Mouse (Mus musculus): ENCODE data around the gene Caskin2. TPM values are rescaled to one million over a fixed set of nuclear protein-coding genes. Genes with fewer than 3 reads are reported as not detected.
"Not testable (repeated sequence)": the region's sequence is repeated elsewhere in the genome, so short reads cannot be mapped to it uniquely, and the experiment has no call there.

Gene Caskin2
- total RNA-seq (2022): 10 to 100 TPM; 11.6 to 14.6 (median 12.3) TPM

- peak; percentile 86 to 93 for DNase-seq (ENCODE audit: low spot score in 2 of 2)
Measured at GRCm38 (mm10) chr11:115813507-115814296, at the start of gene Caskin2. Gene Caskin2 (minus strand): TSS chr11:115813639.

GRCm38 (mm10) chr11:115859143-115859945, 45.9 kb upstream of the Caskin2 start:
- peak; percentile 83 to 84 for DNase-seq (ENCODE audit: low spot score in 2 of 2)

DNA sequence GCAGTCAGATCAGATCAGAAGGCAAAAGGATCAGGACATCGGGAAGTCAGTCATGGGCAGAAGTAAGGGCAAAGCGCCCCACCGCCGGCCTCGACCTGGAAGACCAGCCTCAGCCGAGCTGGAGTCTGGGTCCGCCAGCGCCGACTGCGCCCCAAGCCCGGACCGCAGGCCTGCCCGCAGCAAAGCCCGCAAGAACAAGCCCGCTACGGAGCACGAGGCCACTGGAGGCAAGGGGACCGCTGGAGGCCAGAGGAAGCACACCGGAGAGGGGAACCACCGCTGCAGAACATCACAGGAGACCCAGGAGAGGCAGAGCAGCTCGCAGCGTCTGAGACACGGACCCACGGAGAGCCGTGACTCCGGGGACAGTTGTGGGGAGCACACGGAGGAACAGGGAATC, 44.9 kb upstream of the Caskin2 start, which contains the start of gene Myo15b:
TSS of gene Myo15b (plus strand) at position 53 of the 400 bp plus-strand sequence.
- DNase-seq (ENCODE audit: low spot score in 2 of 2): no peak

- no peak for DNase-seq (ENCODE audit: low spot score in 2 of 2)
Measured at GRCm38 (mm10) chr11:115857936-115858335, 44.5 kb upstream of the Caskin2 start.

DNA sequence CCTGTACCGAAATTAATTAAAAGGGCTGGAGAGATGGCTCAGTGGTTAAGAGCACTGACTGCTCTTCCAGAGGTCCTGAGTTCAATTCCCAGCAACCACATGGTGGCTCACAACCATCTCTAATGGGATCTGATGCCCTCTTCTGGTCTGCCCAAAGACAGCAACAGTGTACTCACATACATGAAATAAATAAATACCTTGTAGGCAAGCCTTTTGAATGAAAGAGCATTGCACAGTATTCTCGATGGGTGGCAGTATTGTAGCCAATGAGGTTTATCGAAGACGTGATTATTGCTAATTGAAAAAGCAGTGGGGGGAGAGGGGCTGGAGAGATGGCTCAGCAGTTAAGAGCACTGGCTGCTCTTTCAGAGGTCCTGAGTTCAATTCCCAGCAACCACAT, 43.7 kb upstream of the Caskin2 start:
- DNase-seq (ENCODE audit: low spot score in 2 of 2): not testable (repeated sequence)

DNA sequence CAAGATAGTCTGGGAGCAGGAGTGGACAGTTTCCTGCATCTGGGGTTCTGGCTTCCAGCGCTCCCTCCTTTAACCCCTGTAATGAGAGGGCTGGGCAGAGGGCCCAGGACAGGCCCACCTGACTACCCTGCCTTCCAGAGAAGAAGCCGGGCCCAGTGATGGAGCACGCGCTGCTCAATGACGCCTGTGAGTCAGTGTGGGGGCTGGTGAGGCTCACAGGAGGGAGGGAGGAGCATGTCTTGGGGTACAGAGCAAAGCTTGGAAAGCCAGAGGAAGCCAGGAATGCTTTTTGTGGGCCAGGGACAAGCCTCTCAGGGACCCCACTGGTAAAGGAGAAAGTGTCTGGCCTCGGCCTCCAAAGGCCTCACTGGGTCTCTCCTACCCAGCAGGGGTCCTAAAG, 41.2 kb upstream of the Caskin2 start:
- no peak for DNase-seq (ENCODE audit: low spot score in 2 of 2)

DNA sequence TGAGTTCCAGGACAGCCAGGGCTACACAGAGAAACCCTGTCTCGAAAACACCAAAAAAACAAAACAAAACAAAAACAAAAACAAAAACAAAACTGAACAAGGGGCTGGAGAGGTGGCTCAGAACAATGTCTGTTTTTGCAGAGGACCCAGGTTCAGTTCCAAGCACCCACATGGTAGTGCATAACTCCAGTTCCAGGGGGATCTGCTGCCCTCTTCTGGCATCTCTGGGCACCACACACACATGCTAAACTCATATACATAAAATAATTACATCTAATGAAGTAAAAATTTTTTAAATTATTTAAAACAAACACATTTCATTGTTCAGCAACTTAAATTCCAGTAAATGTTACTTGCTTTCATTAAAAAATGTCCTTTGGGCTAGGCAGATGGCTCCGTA, 32.4 kb upstream of the Caskin2 start:
- DNase-seq (ENCODE audit: low spot score in 2 of 2): no peak

GRCm38 (mm10) chr11:115844240-115844639, 30.8 kb upstream of the Caskin2 start:
- DNase-seq (ENCODE audit: low spot score in 2 of 2): no peak

DNA sequence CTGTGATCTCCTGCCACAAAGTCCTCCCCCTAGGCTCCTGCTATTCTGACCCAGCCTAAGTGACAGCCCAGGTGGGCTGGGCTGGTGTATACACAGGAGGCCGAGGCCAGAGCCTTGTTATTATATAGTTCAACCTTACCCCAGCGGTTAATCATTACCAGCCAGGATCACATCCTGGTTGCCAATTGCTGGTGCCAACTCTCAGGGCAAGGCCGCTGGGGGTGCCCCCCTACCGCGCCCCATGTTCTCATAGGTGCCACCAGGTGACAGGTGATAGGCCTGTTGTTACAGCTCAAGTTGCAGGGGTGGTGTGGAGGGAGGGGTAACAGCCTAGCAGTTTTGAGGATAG, 30.4 kb upstream of the Caskin2 start:
- no peak for DNase-seq (ENCODE audit: low spot score in 2 of 2)

DNA sequence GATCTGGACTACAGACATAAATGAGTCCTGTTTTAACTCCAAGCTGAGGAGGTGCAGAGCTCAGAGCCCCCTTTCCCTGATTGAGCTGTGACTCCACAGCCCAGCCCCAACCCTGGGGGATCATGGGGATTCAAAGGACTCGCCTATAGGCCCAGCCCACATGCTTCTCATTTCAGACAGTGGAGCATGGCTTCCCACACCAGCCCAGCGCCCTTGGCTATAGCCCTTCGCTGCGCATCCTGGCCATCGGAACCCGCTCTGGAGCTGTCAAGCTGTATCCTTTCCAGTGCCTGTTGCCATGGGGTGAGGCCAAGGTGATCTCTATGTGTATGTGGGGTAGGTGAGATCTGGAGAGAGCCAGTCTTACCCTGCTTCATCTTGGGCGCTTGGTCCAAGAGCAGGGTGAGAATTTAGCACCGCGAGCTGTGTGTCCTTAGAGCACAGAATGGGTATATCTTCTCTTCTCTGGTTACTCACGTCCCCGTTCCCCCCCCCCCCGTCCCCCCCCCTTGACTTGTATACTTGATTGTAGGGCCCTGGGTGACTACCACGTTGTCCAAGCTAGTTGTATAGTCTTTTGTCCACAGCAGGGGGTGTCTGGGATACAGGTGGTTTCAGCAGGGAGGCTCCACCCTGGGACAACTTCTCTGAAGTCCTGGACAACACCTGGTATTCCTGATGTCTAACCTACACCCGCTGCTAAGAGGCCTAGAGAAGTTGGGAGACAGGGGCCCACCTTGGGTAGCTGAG, 29.9 kb upstream of the Caskin2 start:
- no peak for DNase-seq (ENCODE audit: low spot score in 2 of 2)

DNA sequence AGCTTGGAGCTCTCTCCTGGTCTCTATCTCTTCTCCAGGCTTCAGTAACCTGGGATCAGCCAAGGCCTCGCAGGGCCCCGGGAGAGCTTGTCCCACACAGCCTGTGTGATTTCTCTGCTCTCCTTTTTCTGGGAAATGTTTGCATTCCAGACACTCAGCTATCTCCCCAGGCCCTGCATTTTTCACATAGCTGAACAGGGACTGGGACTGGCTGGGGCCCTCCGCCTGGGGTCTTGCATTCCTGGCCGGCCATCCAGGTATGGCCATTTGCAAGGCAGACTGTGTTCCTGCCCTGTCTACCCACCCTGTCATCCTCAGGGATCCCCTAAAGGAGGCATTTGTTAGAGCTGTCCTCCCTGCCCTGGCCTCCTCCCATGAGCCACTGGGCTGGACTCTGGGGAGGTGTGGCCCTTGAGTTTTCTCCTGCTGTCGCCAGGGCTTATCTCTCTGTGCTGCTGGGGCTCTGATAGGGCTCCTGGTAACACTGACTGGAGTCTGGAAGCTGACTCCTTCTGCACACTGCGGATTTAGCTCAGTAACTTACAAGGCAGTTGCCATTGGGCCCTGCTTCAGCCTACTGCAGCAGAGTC, 28.6 kb upstream of the Caskin2 start:
- no peak for DNase-seq (ENCODE audit: low spot score in 2 of 2)

- DNase-seq (ENCODE audit: low spot score in 2 of 2): no peak
Measured at GRCm38 (mm10) chr11:115841044-115841443, 27.6 kb upstream of the Caskin2 start.

GRCm38 (mm10) chr11:115839732-115840131, 26.3 kb upstream of the Caskin2 start:
- no peak for DNase-seq (ENCODE audit: low spot score in 2 of 2)

- peak; percentile 48 to 66 for DNase-seq (ENCODE audit: low spot score in 2 of 2)
Measured at GRCm38 (mm10) chr11:115838895-115839311, 25.5 kb upstream of the Caskin2 start.

DNA sequence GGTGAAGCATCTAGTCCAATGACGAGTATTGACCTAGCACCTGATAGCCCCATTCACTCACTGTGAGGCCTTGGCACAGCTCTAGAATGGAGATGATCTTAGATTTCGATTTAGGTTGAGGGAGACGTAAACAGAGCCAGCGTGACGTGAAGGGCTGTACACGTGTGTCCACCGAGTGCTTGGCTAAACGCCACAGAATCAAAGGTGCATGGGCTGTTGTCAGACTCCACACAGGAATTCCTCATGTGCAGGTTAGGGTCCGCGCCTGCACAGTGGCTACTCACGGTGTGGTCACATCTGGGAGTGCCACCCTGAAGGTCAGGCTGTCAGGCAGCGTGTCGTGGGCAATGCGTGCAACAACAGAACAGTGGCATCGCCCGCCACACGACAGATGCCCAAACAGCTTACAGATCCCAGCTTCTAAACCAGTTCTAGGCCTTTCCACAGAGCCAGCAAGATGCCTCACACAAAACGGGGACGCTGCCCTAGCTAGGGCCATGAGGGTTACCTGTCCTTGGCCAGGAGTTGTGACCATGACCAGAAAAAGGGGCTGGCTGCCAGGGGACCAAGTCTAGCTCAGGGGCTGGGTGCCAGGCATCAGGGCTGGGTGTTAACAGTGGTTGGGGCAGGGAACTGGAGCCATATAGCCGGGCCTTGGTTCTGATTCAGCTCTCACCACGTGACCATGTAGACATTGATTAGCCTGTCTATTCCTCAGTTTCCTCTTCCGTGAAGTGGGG, 24.3 kb upstream of the Caskin2 start:
- DNase-seq (ENCODE audit: low spot score in 2 of 2): no peak

- no peak for DNase-seq (ENCODE audit: low spot score in 2 of 2)
Measured at GRCm38 (mm10) chr11:115836656-115837395, 23.4 kb upstream of the Caskin2 start.

GRCm38 (mm10) chr11:115834033-115834432, 20.6 kb upstream of the Caskin2 start:
- DNase-seq (ENCODE audit: low spot score in 2 of 2): no peak

DNA sequence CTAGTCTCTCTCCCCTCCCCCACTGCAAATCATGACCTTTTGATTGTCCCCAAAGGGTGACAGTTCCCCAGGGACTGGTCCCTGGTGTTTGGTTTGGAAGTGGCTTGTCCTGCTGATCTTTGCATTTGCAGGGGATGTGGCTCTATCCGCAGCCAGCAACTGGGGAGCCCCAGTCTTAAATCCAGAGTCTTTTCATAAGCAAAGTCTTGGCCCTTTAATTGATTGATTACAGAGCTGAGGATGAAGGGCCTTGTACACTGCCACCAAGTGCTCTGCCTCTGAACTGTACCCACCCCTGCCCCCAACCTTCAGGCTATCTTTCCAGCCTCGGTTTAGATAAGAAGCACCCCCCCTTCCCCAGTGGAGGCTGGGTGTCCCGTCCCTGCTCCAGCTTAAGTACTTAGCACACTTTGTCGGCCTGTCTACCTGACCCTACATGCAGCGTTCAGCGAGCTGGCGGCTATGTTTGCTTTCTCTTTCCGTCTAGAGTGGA, 19.6 kb upstream of the Caskin2 start:
- DNase-seq (ENCODE audit: low spot score in 2 of 2): no peak

DNA sequence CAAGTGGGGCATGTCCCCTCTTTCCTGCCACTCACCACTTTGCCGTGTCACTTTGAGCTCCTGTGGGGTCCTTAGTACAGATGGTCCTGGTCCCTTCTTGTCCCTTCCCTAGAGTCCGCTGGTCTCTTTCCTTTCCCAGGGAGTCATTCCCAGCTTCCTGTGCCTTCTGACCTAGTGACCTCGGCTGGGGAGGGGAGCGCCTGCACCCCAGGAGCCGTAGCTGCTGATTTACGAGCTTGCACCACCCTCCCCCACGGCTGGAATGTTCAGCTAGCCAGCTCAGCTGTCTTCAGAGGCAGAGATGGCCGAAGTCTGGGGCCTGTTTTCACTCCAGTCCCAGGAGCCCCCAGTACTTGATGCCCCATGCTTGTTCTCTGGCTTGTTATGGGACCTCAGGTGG, 19.1 kb upstream of the Caskin2 start:
- peak; percentile 33 to 49 for DNase-seq (ENCODE audit: low spot score in 2 of 2)

DNA sequence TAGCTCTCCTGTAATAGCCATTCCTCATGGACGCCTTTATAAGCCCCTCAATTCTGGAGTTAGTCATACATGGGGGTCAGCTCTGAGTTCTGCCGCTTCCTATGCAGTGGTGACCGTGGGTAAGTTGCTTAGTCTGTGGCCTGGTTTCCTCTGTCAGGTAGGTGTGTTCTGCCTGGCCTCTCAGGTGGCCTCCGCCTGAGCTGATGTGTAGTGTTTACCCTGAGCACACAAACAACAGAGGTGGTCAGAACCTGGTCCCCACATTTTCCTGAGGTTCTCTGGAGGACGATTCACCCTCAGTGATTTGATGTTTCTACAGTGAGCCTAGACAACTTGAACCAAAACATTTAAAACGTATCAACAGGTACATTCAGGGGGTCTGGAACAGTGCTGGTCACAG, 18.6 kb upstream of the Caskin2 start:
- no peak for DNase-seq (ENCODE audit: low spot score in 2 of 2)

All from gastrocnemius, adult 8-10 months (tissue).